ENCODE assay signal across 9 mouse cellular contexts in the genomic region with DNA sequence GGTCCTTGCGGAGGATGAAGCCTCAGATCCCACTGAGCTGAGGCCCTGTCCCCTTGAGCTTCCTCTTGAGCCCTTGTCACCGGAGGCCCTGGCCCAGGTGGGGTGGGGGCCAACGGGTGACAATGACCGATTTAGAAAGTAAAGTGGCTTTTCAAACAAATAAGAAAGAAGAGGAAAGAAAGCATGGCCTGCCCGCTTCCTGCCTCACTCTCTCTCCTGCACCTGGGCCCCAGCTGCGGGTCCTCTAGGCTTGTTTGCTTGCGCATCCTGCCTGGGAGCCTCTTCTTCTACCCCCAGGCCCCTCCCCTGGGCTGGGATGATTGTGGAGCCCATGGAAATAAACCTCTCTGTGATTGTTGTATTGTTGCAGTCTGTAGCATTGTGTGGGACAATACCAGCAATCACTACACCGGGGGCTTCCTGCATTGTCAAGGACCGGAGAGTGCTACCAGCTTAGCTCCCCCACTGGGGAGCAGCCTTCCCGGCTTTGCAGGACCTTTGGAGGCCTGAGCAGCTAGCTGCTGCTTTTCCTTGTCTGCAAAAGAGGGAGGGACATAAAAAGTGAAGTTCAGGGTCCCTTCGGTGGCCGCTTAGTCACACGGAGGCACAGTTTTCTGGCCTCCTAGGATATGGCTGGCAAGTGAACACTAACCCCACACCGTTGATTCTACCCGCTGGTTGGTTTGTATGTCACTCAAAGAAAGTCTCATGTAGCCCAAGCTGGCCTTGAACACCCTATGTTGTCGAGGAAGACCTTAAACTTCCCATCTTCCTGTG. TPM values are rescaled to one million over a fixed set of nuclear protein-coding genes. Genes with fewer than 3 reads are reported as not detected.
DNase-seq lines count a peak whose midpoint lies in the region; ATAC-seq lines count a peak whose summit lies in the region.
"Had no signal": no experiment of that assay in that cellular context is flagged by ENCODE, and none has a peak within 500 bp of the region (broad histone marks: within the 10 kb centered on the region; RNA-seq: fewer than 3 reads in every experiment).

No protein-coding gene starts in this region.

- H3K4me3 ChIP-seq in midbrain, embryonic 10.5 days, result no peak overlapping the region
- no peak overlapping the region for H3K4me3 ChIP-seq in midbrain, embryonic 16.5 days (ENCODE audit: low read depth, low read length)
- H3K4me3 ChIP-seq in limb, embryonic 13.5 days, result no peak overlapping the region

- H3K36me3 ChIP-seq in midbrain, embryonic 10.5 days, result no peaks in the 10 kb centered on the region
- H3K36me3 ChIP-seq in midbrain, embryonic 16.5 days (ENCODE audit: control insufficient read depth, insufficient read depth, low read length), result no peaks in the 10 kb centered on the region
- no peaks in the 10 kb centered on the region for H3K36me3 ChIP-seq in limb, embryonic 13.5 days

- H3K27me3 ChIP-seq in midbrain, embryonic 10.5 days (ENCODE audit: low read depth, poor library complexity, severe bottlenecking), result peaks cover 7% of the 10 kb centered on the region
- no peaks in the 10 kb centered on the region for H3K27me3 ChIP-seq in midbrain, embryonic 16.5 days (ENCODE audit: control insufficient read depth, insufficient read depth, low read depth, low read length)
- no peaks in the 10 kb centered on the region for H3K27me3 ChIP-seq in limb, embryonic 13.5 days

- H3K4me1 ChIP-seq in midbrain, embryonic 10.5 days, result peaks cover 25% of the 10 kb centered on the region
- no peaks in the 10 kb centered on the region for H3K4me1 ChIP-seq in midbrain, embryonic 16.5 days (ENCODE audit: control insufficient read depth, insufficient read depth, low read length)
- H3K4me1 ChIP-seq in limb, embryonic 13.5 days, result peaks cover 15% of the 10 kb centered on the region

- peak; percentile 43 for DNase-seq in adrenal gland, adult 8-10 months
- no peak for DNase-seq in adrenal gland, postnatal 25 days
- no peak for DNase-seq in midbrain, embryonic 10.5 days (ENCODE audit: low spot score)
- DNase-seq in thymus, postnatal 10 days (ENCODE audit: low spot score in 2 of 2), result peak; percentile 89 to 94
- DNase-seq in left cerebral cortex, adult 11 months (ENCODE audit: low spot score), result no peak
- DNase-seq in layer of hippocampus, adult 8-10 months (ENCODE audit: low spot score in 2 of 2), result no peak
- DNase-seq: cerebellum, adult 9-10 months had no signal

- no peaks in the 10 kb centered on the region for H3K9me3 ChIP-seq in midbrain, embryonic 10.5 days (replicated peaks)
- H3K9me3 ChIP-seq in midbrain, embryonic 16.5 days (replicated peaks; ENCODE audit: control insufficient read depth, low read length, poor library complexity, severe bottlenecking), result no peaks in the 10 kb centered on the region
- peaks cover 4% of the 10 kb centered on the region; the same call in 1 of the 2 replicates for H3K9me3 ChIP-seq in limb, embryonic 13.5 days

- H3K27ac ChIP-seq in midbrain, embryonic 10.5 days (replicated peaks), result peak overlapping the region; percentile 71
- H3K27ac ChIP-seq in midbrain, embryonic 16.5 days (ENCODE audit: low read length), result no peak overlapping the region
- H3K27ac ChIP-seq in limb, embryonic 13.5 days, result no peak overlapping the region; the same call in 1 of the 2 replicates

- H3K4me2 ChIP-seq in midbrain, embryonic 16.5 days (ENCODE audit: low read length), result no peak overlapping the region
- no peak overlapping the region for H3K4me2 ChIP-seq in limb, embryonic 13.5 days (replicated peaks)

- no peak overlapping the region for H3K9ac ChIP-seq in midbrain, embryonic 16.5 days (ENCODE audit: low read depth, low read length)
- peak overlapping the region; percentile 10; the same call in 1 of the 2 replicates for H3K9ac ChIP-seq in limb, embryonic 13.5 days

- WGBS in midbrain, embryonic 10.5 days, result 34% methylated on average over 16 of the region's 16 CpGs
- WGBS in midbrain, embryonic 16.5 days, result 27% methylated on average over 16 of the region's 16 CpGs
- 56% methylated on average over 16 of the region's 16 CpGs for WGBS in limb, embryonic 13.5 days

- no peak for ATAC-seq in midbrain, embryonic 16.5 days
- ATAC-seq in limb, embryonic 13.5 days (ENCODE audit: low FRiP score, low read depth), result no peak

RNA-seq across cellular contexts. Expression of a gene that starts 35.9 kb away (rescaled TPM):
- 100 to 1,000 TPM; 326 to 545 (median 424) TPM for total RNA-seq in adrenal gland, adult 8-10 months (2022)
- total RNA-seq in adrenal gland, postnatal 25 days (2021), result 605 and 780 TPM in 2 replicates
- polyA plus RNA-seq in midbrain, embryonic 10.5 days (2016; fragmentation: Nextera tagmentation; extraction: Ambion mirVana), result 407 and 486 TPM in 2 replicates
- 245 and 251 TPM in 2 replicates for polyA plus RNA-seq in midbrain, embryonic 16.5 days (2015; fragmentation: Nextera tagmentation; extraction: Ambion mirVana)
- 481 and 500 TPM in 2 replicates for polyA plus RNA-seq in limb, embryonic 13.5 days (2015; fragmentation: Nextera tagmentation; extraction: Ambion mirVana)
- total RNA-seq in layer of hippocampus, adult 8-10 months (2022), result 100 to 1,000 TPM; 193 to 354 (median 274) TPM

RNA-seq across cellular contexts. Expression of a gene that starts 54.1 kb away (rescaled TPM):
- 10 to 100 TPM; 58.3 to 76.8 (median 73.8) TPM for total RNA-seq in adrenal gland, adult 8-10 months (2022)
- total RNA-seq in adrenal gland, postnatal 25 days (2021), result 59.6 and 78.0 TPM in 2 replicates
- polyA plus RNA-seq in midbrain, embryonic 10.5 days (2016; fragmentation: Nextera tagmentation; extraction: Ambion mirVana), result 619 and 802 TPM in 2 replicates
- polyA plus RNA-seq in midbrain, embryonic 16.5 days (2015; fragmentation: Nextera tagmentation; extraction: Ambion mirVana), result 110 and 114 TPM in 2 replicates
- 736 and 770 TPM in 2 replicates for polyA plus RNA-seq in limb, embryonic 13.5 days (2015; fragmentation: Nextera tagmentation; extraction: Ambion mirVana)
- total RNA-seq in layer of hippocampus, adult 8-10 months (2022), result 10 to 100 TPM; 40.5 to 59.5 (median 48.7) TPM

Comparison
In these comparisons a context has a peak if more than half of its experiments do, and no peak if none do; other contexts are left out.
1. DNase-seq: peak in adrenal gland, adult 8-10 months (single experiment) and thymus, postnatal 10 days (2 of 2); none in adrenal gland, postnatal 25 days (single experiment), midbrain, embryonic 10.5 days (single experiment), left cerebral cortex, adult 11 months (single experiment) and layer of hippocampus, adult 8-10 months (0 of 2).